Mouse (Mus musculus) stomach, postnatal 0 days (tissue): ENCODE data around the gene Crygs. TPM values are rescaled to one million over a fixed set of nuclear protein-coding genes. Genes with fewer than 3 reads are reported as not detected.

Experiments
- ATAC-seq: fragments of 200-750 bp; cut with Nextera tagmentation; 2 replicates; pipeline ENCODE4 v1.8.0; 2017; ENCODE audit not compliant: low FRiP score, low TSS enrichment
- DNase-seq: peaks from one replicate; pipeline ENCODE4 v3.0.0-alpha.2; 2016; ENCODE audit warnings: low spot score
- H3K27ac ChIP-seq: fragments of 300-500 bp; sonication (generic); replicated peaks from 2 replicates; pipeline ENCODE4 v1.5.1; 2014; ENCODE audit warnings: mild to moderate bottlenecking, control low read depth
- H3K27me3 ChIP-seq: fragments of 300-500 bp; sonication (generic); 2 replicates; pipeline ENCODE4 v1.6.1; 2014; ENCODE audit warnings: low read length; ENCODE audit not compliant: control insufficient read depth, insufficient read depth
- H3K36me3 ChIP-seq: fragments of 300-500 bp; sonication (generic); 2 replicates; pipeline ENCODE4 v1.6.1; 2014; ENCODE audit warnings: low read length, mixed read lengths; ENCODE audit not compliant: control insufficient read depth, insufficient read depth
- H3K4me1 ChIP-seq: fragments of 300-500 bp; sonication (generic); replicated peaks from 2 replicates; pipeline ENCODE4 v1.6.1; 2014; ENCODE audit warnings: antibody characterized with exemption; ENCODE audit not compliant: control insufficient read depth, insufficient read depth
- H3K4me2 ChIP-seq: fragments of 300-500 bp; sonication (generic); replicated peaks from 2 replicates; pipeline ENCODE4 v1.6.1; 2014; ENCODE audit warnings: low read depth, mild to moderate bottlenecking, control low read depth, moderate library complexity
- H3K4me3 ChIP-seq: fragments of 300-500 bp; sonication (generic); 2 replicates; pipeline ENCODE4 v1.5.1; 2014; ENCODE audit warnings: low read depth, low read length, control low read depth
- H3K9ac ChIP-seq: fragments of 300-500 bp; sonication (generic); 2 replicates; pipeline ENCODE4 v1.6.1; 2014; ENCODE audit warnings: mild to moderate bottlenecking, low read length, control low read depth, mixed read lengths
- H3K9me3 ChIP-seq: fragments of 300-500 bp; sonication (generic); 2 replicates; pipeline ENCODE4 v1.6.1; 2016; ENCODE audit warnings: low read length; ENCODE audit not compliant: control insufficient read depth
- CTCF ChIP-seq: IDR thresholded peaks from 2 replicates; pipeline ENCODE4 v1.5.1; 2016; ENCODE audit warnings: antibody characterized with exemption, low read depth, mild to moderate bottlenecking, moderate library complexity
- EP300 ChIP-seq: optimal IDR thresholded peaks from 2 replicates; pipeline ENCODE3; 2016; ENCODE audit warnings: antibody characterized with exemption
- WGBS: fragments of 180-500 bp; shearing (Covaris S2); extraction: QIAGEN DNeasy Blood & Tissue Kit; methylation state at CpG from one replicate; pipeline ENCODE4 v1.1.7; 2014; 5-methylcytosine and 5-hydroxymethylcytosine counted together
- polyA plus RNA-seq: library from polyadenylated mRNA; unstranded; fragments of >200 nt; fragmentation: Nextera tagmentation; extraction: Ambion mirVana; gene quantifications from 2 replicates; pipeline ENCODE4 v1.2.1, GENCODE M21; 2015

The Crygs gene
- polyA plus RNA-seq: 0.11 and 0.15 TPM in 2 replicates

DNA sequence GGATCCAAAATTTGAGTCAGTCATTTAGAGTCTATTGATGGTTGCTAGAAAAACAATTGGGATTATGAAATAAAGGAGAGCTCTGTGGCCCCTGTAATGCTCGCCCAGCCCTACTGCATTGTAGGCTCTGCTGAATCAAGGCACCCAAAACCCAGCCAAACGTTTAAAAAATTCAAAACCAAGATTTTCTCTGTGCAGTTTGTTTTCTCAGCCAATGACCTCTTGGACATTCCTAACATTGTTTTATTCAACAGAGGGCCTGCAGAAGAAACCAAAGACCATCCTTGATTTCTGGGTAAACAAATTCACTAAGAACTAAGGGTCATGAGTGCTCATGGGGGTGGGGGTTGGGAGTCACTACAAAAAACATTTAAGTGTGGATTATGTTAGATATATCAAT is at the start of gene Crygs:
TSS of gene Crygs (minus strand) at position 101 of the 400 bp plus-strand sequence.
- 45% methylated on average over 2 of the region's 2 CpGs for WGBS
- no peak within 1 kb of the TSS for H3K4me3 ChIP-seq
- no peak within 1 kb of the TSS for H3K9ac ChIP-seq
- H3K27me3 ChIP-seq: no peaks in the 10 kb centered on the region
- H3K4me2 ChIP-seq: no peak within 1 kb of the TSS
- no peak for DNase-seq
- no peak for TF ChIP-seq CTCF
- TF ChIP-seq EP300: no peak
- no peak for ATAC-seq
- H3K27ac ChIP-seq: no peak within 1 kb of the TSS
- no peaks in the 10 kb centered on the region for H3K9me3 ChIP-seq
- H3K36me3 ChIP-seq: no peaks in the 10 kb centered on the region
- H3K4me1 ChIP-seq: no peaks in the 10 kb centered on the region

DNA sequence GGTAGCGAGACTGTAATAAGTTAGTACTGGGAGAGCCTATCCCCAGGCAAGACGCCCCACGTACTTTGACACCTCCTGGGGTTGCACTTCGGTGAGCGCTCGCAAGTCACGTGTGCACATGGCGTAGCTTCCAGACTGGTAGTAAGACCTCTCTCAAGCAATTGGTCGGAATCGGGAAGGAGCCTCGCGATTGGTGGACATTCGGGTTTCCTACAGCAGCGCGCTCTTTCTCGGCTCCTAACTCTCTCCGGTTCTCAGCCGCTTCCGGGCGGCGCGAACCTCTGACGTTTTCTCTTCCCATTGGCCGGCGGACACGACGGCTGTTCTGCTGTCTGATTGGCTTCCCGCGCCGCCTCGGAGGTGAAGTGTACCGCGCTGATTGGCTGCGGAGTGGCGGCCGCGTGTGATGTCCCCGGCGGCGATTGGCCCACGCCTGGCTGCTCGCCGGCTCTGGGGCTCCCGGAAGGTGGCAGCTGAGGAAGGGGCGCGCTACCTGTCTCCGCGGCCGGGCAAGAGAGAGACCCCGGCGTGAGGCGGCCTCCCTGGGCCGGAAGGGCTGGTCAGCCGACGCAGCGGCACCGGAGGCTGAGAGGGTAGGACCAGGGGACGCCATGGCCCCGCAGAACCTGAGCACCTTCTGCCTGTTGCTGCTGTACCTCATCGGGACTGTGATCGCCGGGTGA is 46.2 kb upstream of the Crygs start, which contains the start of the genes Tbccd1 and Dnajb11:
TSS of gene Tbccd1 (minus strand) at position 239 of the 683 bp plus-strand sequence.
TSS of gene Dnajb11 (plus strand) at position 415 of the 683 bp plus-strand sequence.
- DNase-seq: peak; percentile 99
- Histone ChIP-seq H3K4me1 (no peaks in the 10 kb centered on the region), H3K9ac (peak within 1 kb of the TSS; percentile 96), H3K9me3 (no peaks in the 10 kb centered on the region), H3K27ac (peak within 1 kb of the TSS; percentile 87), H3K4me3 (peak within 1 kb of the TSS; percentile 98), H3K4me2 (peak within 1 kb of the TSS; percentile 89), H3K36me3 (peaks cover 2% of the 10 kb centered on the region; the same call in 1 of the 2 replicates), H3K27me3 (no peaks in the 10 kb centered on the region)
- WGBS: under 1% methylated on average over 62 of the region's 62 CpGs
- peak; percentile 100 for ATAC-seq
- TF ChIP-seq EP300 (peak; percentile 73), CTCF (no peak; the same call in 1 of the 2 replicates)

DNA sequence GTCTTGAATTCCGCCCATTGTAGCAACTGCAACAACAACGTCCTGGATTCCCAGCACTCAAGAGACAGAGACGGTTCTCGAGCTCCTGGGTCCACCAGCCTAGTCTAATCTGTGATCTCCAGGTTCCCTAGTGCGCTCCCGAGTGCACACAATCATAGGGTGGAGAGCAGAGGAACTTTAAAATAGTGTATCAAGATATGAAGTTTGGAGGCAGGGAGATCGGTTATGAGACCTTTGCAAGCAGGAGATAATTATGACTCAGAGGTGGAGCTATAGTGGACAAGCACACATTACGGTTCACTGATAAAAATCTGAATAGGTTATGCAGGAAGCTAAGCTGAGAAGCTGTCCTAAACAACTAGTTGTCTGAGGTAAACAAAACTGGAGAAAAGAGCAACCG is 45.4 kb upstream of the Crygs start:
- no peak for ATAC-seq
- no peak for TF ChIP-seq CTCF
- TF ChIP-seq EP300: no peak

DNA sequence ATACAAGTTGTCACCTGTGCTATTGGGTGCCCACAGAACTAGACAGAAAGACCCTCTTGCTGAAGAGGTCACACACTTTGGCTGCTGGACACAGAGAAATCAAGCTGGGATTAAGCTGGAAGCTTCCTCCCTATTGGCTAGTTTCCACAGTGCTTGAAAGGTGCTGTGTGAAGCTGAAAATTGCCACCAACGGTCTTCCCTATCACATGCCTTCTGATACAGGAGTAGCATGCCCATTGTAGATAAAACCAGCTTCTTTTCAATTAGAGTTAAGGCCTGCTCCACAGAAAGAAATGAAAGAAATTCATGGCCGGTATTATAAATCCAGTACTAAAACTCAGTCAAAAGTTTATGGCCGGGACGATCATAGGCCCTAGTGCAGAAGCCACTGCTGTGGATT is 41.3 kb upstream of the Crygs start:
- no peak overlapping the region for H3K9ac ChIP-seq
- ATAC-seq (no peak), DNase-seq (no peak)
- no peaks in the 10 kb centered on the region for H3K4me1 ChIP-seq
- no peaks in the 10 kb centered on the region for H3K36me3 ChIP-seq
- H3K4me2 ChIP-seq: no peak overlapping the region
- H3K9me3 ChIP-seq: no peaks in the 10 kb centered on the region
- no peak for TF ChIP-seq CTCF
- TF ChIP-seq EP300: no peak
- no peaks in the 10 kb centered on the region for H3K27me3 ChIP-seq
- WGBS: 91% methylated on average over 4 of the region's 4 CpGs
- H3K27ac ChIP-seq: no peak overlapping the region
- H3K4me3 ChIP-seq: no peak overlapping the region

More for the DNA sequence above, 45.4 kb upstream of the Crygs start:
- Histone ChIP-seq H3K27me3 (no peaks in the 10 kb centered on the region), H3K4me2 (peak overlapping the region; percentile 75), H3K9me3 (no peaks in the 10 kb centered on the region), H3K27ac (peak overlapping the region; percentile 87), H3K4me1 (no peaks in the 10 kb centered on the region), H3K36me3 (no peaks in the 10 kb centered on the region), H3K4me3 (peak overlapping the region; percentile 57), H3K9ac (peak overlapping the region; percentile 62)
- WGBS: 7% methylated on average over 9 of the region's 9 CpGs
- DNase-seq: no peak

DNA sequence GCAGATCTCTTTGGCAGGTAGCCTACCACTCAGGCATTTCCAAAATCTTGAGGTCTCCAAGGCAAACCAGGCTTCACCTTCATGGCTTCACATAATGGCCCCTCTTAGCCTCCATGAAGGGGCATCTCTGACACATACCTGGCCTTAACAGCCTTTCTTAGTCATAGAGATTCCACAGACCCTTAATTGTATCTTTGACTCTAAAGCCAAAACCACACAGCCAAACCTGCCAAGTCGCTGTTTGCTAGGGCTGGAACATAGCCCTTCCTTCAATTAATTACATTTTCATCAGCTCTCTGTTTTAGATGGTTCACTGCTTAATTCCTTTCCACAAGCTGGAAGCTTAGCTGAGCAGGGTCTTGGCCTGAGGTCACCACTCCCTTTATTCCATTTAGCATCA is 37.0 kb upstream of the Crygs start:
- H3K9me3 ChIP-seq: no peaks in the 10 kb centered on the region
- no peaks in the 10 kb centered on the region for H3K27me3 ChIP-seq
- H3K4me2 ChIP-seq: no peak overlapping the region
- H3K4me3 ChIP-seq: no peak overlapping the region
- no peak overlapping the region for H3K27ac ChIP-seq
- 73% methylated on average over 1 of the region's 1 CpGs for WGBS
- no peak for ATAC-seq
- no peaks in the 10 kb centered on the region; the same call in 1 of the 2 replicates for H3K4me1 ChIP-seq
- H3K36me3 ChIP-seq: no peaks in the 10 kb centered on the region
- no peak for DNase-seq
- H3K9ac ChIP-seq: no peak overlapping the region
- TF ChIP-seq CTCF (no peak), EP300 (no peak)

DNA sequence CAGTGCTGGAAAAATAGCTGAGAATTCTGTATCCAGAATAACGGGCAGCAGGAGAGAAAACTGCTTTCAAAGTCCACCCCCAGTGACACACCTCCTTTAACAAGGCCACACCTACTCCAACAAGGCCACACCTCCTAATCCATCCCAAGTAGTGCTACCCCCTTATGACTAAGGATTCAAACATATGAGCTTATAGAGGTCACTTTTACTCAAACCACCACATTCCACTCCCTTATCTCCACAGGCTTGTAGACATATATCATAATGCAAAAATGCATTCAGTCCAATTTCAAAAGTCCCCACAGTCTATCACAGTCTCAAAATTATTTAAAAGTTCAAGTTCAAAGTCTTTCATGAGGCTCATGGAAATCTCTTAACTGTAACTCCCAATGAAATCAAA is 36.3 kb upstream of the Crygs start:
- DNase-seq (no peak), ATAC-seq (no peak)
- no peaks in the 10 kb centered on the region for H3K9me3 ChIP-seq
- H3K4me3 ChIP-seq: no peak overlapping the region
- H3K4me2 ChIP-seq: no peak overlapping the region
- no peaks in the 10 kb centered on the region for H3K27me3 ChIP-seq
- H3K4me1 ChIP-seq: no peaks in the 10 kb centered on the region; the same call in 1 of the 2 replicates
- TF ChIP-seq EP300 (no peak), CTCF (no peak)
- no peak overlapping the region for H3K27ac ChIP-seq
- 89% methylated on average over 1 of the region's 1 CpGs for WGBS
- H3K9ac ChIP-seq: no peak overlapping the region
- H3K36me3 ChIP-seq: no peaks in the 10 kb centered on the region
